Mouse (Mus musculus): ENCODE measurements around the gene Olfr1251. TPM values are rescaled to one million over a fixed set of nuclear protein-coding genes. Genes with fewer than 3 reads are reported as not detected.
"Not testable (repeated sequence)": the region's sequence is repeated elsewhere in the genome, so short reads cannot be mapped to it uniquely, and the experiment has no call there.

Gene Olfr1251
- not detected in 2 replicates for polyA plus RNA-seq (2015; fragmentation: Nextera tagmentation; extraction: Ambion mirVana)

DNA sequence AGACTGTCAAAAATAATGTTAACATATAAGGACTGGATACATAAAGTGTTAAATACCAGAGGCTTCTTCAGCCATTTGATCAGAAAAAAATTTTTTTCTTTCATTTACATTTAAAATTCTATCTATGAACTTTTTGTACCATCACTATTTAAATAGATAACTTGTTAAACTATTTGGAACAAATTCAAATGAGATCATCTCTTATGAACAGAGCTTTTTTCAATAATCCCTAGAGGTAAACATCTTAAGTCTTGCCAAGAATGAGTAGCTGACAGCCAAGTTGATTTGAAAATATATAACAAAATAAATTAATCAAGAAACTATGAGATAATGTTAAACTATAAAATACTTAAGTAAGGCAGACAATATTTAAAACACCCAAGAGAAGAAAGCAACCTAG, at the start of gene Olfr1251:
Olfr1251 (minus strand) TSS at position 101 of the 400 bp plus-strand sequence.
- no peak for ATAC-seq (ENCODE audit: low FRiP score, low TSS enrichment)

DNA sequence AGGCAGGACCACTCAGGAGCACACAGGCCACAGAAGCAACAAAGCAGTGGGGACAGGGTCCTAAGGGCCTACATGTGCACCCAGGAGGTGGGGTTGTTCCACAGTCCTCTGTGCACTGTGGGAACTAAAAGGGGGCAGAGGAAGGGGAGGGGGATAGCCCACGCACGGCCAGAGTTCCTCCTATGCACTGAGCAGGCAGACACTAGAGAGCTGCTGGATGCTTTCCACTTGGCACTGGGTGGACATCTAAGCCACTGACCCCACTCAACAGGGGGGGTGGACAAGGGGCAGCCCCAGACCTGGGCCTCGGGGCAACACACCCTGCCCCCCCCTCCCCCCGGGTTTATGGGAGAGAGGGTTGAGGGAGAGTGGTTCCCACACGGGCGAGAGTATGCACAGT, 20.2 kb upstream of the Olfr1251 start:
- Histone ChIP-seq H3K27ac (replicated peaks) (no peak overlapping the region), H3K9ac (ENCODE audit: low read length) (no peak overlapping the region), H3K4me2 (replicated peaks; ENCODE audit: low read depth) (no peak overlapping the region), H3K27me3 (ENCODE audit: control insufficient read depth, insufficient read depth, low read length) (no peaks in the 10 kb centered on the region), H3K4me1 (replicated peaks; ENCODE audit: control insufficient read depth, insufficient read depth) (no peaks in the 10 kb centered on the region), H3K9me3 (ENCODE audit: control insufficient read depth, low read length) (no peaks in the 10 kb centered on the region), H3K36me3 (ENCODE audit: control insufficient read depth, insufficient read depth, low read length) (no peaks in the 10 kb centered on the region), H3K4me3 (ENCODE audit: low read depth, low read length) (no peak overlapping the region)
- ATAC-seq (ENCODE audit: low FRiP score, low TSS enrichment), result no peak
- DNase-seq (ENCODE audit: low spot score), result no peak
- TF ChIP-seq EP300 (optimal IDR thresholded peaks at IDR 0.05), result no peak
- TF ChIP-seq CTCF (IDR thresholded peaks at IDR 0.05; ENCODE audit: low read depth), result no peak
- 76% methylated on average over 6 of the region's 6 CpGs for WGBS

More for the DNA sequence above, at the start of gene Olfr1251:
- Histone ChIP-seq H3K4me1 (replicated peaks; ENCODE audit: control insufficient read depth, insufficient read depth) (no peaks in the 10 kb centered on the region), H3K9ac (ENCODE audit: low read length) (no peak within 1 kb of the TSS), H3K27me3 (ENCODE audit: control insufficient read depth, insufficient read depth, low read length) (no peaks in the 10 kb centered on the region), H3K36me3 (ENCODE audit: control insufficient read depth, insufficient read depth, low read length) (no peaks in the 10 kb centered on the region), H3K9me3 (ENCODE audit: control insufficient read depth, low read length) (no peaks in the 10 kb centered on the region), H3K27ac (replicated peaks) (no peak within 1 kb of the TSS), H3K4me2 (replicated peaks; ENCODE audit: low read depth) (no peak within 1 kb of the TSS), H3K4me3 (ENCODE audit: low read depth, low read length) (no peak within 1 kb of the TSS)
- TF ChIP-seq EP300 (optimal IDR thresholded peaks at IDR 0.05) (no peak), CTCF (IDR thresholded peaks at IDR 0.05; ENCODE audit: low read depth) (no peak)
- DNase-seq (ENCODE audit: low spot score), result no peak

DNA sequence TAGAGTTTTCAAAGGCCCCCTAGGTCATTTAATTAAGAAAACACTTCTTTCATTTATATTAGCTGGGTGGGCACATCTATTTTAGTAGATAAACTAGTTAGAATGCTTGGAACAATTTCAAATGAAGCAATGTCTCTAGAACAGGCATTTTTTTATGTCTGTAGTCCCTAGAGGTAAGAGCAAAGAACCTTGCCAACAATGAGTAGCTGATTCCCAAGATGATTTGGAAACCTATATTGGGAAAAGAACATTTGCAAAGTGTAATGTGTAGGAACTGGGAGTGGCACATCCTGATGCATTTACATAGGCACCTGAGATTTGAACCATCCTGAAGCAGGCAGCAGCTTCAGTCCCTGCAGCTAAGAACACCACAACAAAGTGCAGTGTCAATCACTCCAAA, 10.4 kb downstream of the Olfr1251 start, which contains the start of gene Olfr1250:
Olfr1250 (minus strand) TSS at position 101 of the 400 bp plus-strand sequence.
- Histone ChIP-seq H3K4me2 (replicated peaks; ENCODE audit: low read depth) (no peak within 1 kb of the TSS), H3K27me3 (ENCODE audit: control insufficient read depth, insufficient read depth, low read length) (no peaks in the 10 kb centered on the region), H3K4me3 (ENCODE audit: low read depth, low read length) (no peak within 1 kb of the TSS), H3K9me3 (ENCODE audit: control insufficient read depth, low read length) (no peaks in the 10 kb centered on the region), H3K9ac (ENCODE audit: low read length) (no peak within 1 kb of the TSS), H3K36me3 (ENCODE audit: control insufficient read depth, insufficient read depth, low read length) (no peaks in the 10 kb centered on the region), H3K4me1 (replicated peaks; ENCODE audit: control insufficient read depth, insufficient read depth) (no peaks in the 10 kb centered on the region), H3K27ac (replicated peaks) (no peak within 1 kb of the TSS)
- no peak for ATAC-seq (ENCODE audit: low FRiP score, low TSS enrichment)
- TF ChIP-seq CTCF (IDR thresholded peaks at IDR 0.05; ENCODE audit: low read depth) (no peak), EP300 (optimal IDR thresholded peaks at IDR 0.05) (no peak)
- DNase-seq (ENCODE audit: low spot score), result no peak

DNA sequence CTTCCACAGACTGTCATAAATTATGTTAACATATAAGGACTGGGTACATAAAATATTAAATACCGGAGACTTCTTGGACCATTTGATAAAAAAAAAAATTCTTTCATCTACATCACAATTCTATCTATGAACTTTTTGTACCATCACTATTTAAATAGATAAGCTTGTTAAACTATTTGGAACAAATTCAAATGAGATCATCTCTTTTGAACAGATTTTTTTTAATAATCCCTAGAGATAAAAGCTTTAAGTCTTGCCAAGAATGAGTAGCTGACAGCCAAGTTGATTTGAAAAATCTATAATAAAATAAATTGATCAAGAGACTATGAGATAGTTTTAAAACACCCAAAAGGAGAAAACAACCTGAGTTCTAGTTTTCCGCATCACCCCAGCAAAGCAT, 36.9 kb downstream of the Olfr1251 start, which contains the start of gene Olfr1249:
Olfr1249 (minus strand) TSS at position 101 of the 400 bp plus-strand sequence.
- no peak within 1 kb of the TSS for H3K4me2 ChIP-seq (replicated peaks; ENCODE audit: low read depth)
- H3K4me1 ChIP-seq (replicated peaks; ENCODE audit: control insufficient read depth, insufficient read depth), result no peaks in the 10 kb centered on the region
- no peak within 1 kb of the TSS for H3K9ac ChIP-seq (ENCODE audit: low read length)
- no peaks in the 10 kb centered on the region for H3K36me3 ChIP-seq (ENCODE audit: control insufficient read depth, insufficient read depth, low read length)
- no peak within 1 kb of the TSS for H3K27ac ChIP-seq (replicated peaks)
- H3K9me3 ChIP-seq (ENCODE audit: control insufficient read depth, low read length), result no peaks in the 10 kb centered on the region
- H3K4me3 ChIP-seq (ENCODE audit: low read depth, low read length), result no peak within 1 kb of the TSS
- WGBS, result 85% methylated on average over 2 of the region's 2 CpGs
- no peak for DNase-seq (ENCODE audit: low spot score)
- no peaks in the 10 kb centered on the region for H3K27me3 ChIP-seq (ENCODE audit: control insufficient read depth, insufficient read depth, low read length)
- TF ChIP-seq EP300 (optimal IDR thresholded peaks at IDR 0.05) (no peak), CTCF (IDR thresholded peaks at IDR 0.05; ENCODE audit: low read depth) (no peak)
- no peak for ATAC-seq (ENCODE audit: low FRiP score, low TSS enrichment)

DNA sequence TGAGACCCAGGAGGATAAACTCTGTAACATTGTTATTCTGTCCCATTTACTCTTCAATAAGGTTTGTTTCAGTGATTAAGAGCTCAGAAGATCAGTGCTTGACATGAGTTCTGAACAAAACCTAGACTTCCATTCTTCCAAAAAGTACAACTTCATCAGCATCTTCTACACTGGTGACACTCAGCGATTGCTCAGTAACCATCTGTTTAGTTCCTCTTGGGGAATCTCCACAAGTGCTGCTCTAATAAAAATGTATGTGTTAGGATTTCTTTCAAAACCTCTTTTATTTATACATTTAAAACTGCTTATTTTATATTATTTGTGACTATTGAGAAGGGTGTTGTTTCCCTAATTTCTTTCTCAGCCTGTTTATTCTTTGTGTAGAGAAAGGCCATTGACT, 53.6 kb downstream of the Olfr1251 start, which contains the start of gene Olfr1248:
Olfr1248 (minus strand) TSS at position 101 of the 400 bp plus-strand sequence.
- H3K9ac ChIP-seq (ENCODE audit: low read length); H3K36me3 ChIP-seq (ENCODE audit: control insufficient read depth, insufficient read depth, low read length); H3K4me3 ChIP-seq (ENCODE audit: low read depth, low read length); ATAC-seq (ENCODE audit: low FRiP score, low TSS enrichment); H3K27me3 ChIP-seq (ENCODE audit: control insufficient read depth, insufficient read depth, low read length); DNase-seq (ENCODE audit: low spot score); H3K4me1 ChIP-seq (replicated peaks; ENCODE audit: control insufficient read depth, insufficient read depth); H3K4me2 ChIP-seq (replicated peaks; ENCODE audit: low read depth); H3K9me3 ChIP-seq (ENCODE audit: control insufficient read depth, low read length); H3K27ac ChIP-seq (replicated peaks): not testable (repeated sequence)
- WGBS, result 93% methylated on average over 1 of the region's 1 CpGs

Other genes with a start within 250 kb of the Olfr1251 start
- not detected in 2 replicates for gene Olfr1240, start 228.9 kb downstream of the Olfr1251 start, polyA plus RNA-seq (2015; fragmentation: Nextera tagmentation; extraction: Ambion mirVana)
- gene Olfr1241, start 184.8 kb downstream of the Olfr1251 start, polyA plus RNA-seq (2015; fragmentation: Nextera tagmentation; extraction: Ambion mirVana), result not detected in 2 replicates
- gene Olfr1242, start 173.6 kb downstream of the Olfr1251 start, polyA plus RNA-seq (2015; fragmentation: Nextera tagmentation; extraction: Ambion mirVana), result not detected in 2 replicates
- not detected in 2 replicates for gene Olfr1243, start 140.4 kb downstream of the Olfr1251 start, polyA plus RNA-seq (2015; fragmentation: Nextera tagmentation; extraction: Ambion mirVana)
- gene Olfr1245, start 93.5 kb downstream of the Olfr1251 start, polyA plus RNA-seq (2015; fragmentation: Nextera tagmentation; extraction: Ambion mirVana), result not detected in 2 replicates
- gene Olfr1246, start 78.8 kb downstream of the Olfr1251 start, polyA plus RNA-seq (2015; fragmentation: Nextera tagmentation; extraction: Ambion mirVana), result not detected in 2 replicates
- 0.01 TPM in 1 of 2 replicates, not detected in the other for gene Olfr1247, start 57.8 kb downstream of the Olfr1251 start, polyA plus RNA-seq (2015; fragmentation: Nextera tagmentation; extraction: Ambion mirVana)
- gene Olfr1248, start 53.7 kb downstream of the Olfr1251 start, polyA plus RNA-seq (2015; fragmentation: Nextera tagmentation; extraction: Ambion mirVana), result not detected in 2 replicates
- gene Olfr1249, start 37.0 kb downstream of the Olfr1251 start, polyA plus RNA-seq (2015; fragmentation: Nextera tagmentation; extraction: Ambion mirVana), result not detected in 2 replicates
- not detected in 2 replicates for gene Olfr1250, start 10.5 kb downstream of the Olfr1251 start, polyA plus RNA-seq (2015; fragmentation: Nextera tagmentation; extraction: Ambion mirVana)
- not detected in 2 replicates for gene Olfr1252, start 53.1 kb upstream of the Olfr1251 start, polyA plus RNA-seq (2015; fragmentation: Nextera tagmentation; extraction: Ambion mirVana)
- gene Olfr1253, start 85.2 kb upstream of the Olfr1251 start, polyA plus RNA-seq (2015; fragmentation: Nextera tagmentation; extraction: Ambion mirVana), result not detected in 2 replicates
- not detected in 2 replicates for gene Olfr1254, start 121.7 kb upstream of the Olfr1251 start, polyA plus RNA-seq (2015; fragmentation: Nextera tagmentation; extraction: Ambion mirVana)
- gene Olfr1255, start 140.1 kb upstream of the Olfr1251 start, polyA plus RNA-seq (2015; fragmentation: Nextera tagmentation; extraction: Ambion mirVana), result not detected in 2 replicates
- gene Olfr1256, start 169.6 kb upstream of the Olfr1251 start, polyA plus RNA-seq (2015; fragmentation: Nextera tagmentation; extraction: Ambion mirVana), result not detected in 2 replicates
- not detected in 2 replicates for gene Olfr48, start 176.3 kb upstream of the Olfr1251 start, polyA plus RNA-seq (2015; fragmentation: Nextera tagmentation; extraction: Ambion mirVana)
- not detected in 2 replicates for gene Olfr1257, start 206.5 kb upstream of the Olfr1251 start, polyA plus RNA-seq (2015; fragmentation: Nextera tagmentation; extraction: Ambion mirVana)